Mouse (Mus musculus) kidney, adult 2 months (tissue): ENCODE data around the gene Tubb2a.

Experiments
- CTCF ChIP-seq: fragments of 200-500 bp; conservative IDR thresholded peaks from 2 replicates; pipeline ENCODE4 v1.5.1; 2011; ENCODE audit warnings: low read depth, mild to moderate bottlenecking, control low read depth, low read length, moderate library complexity, mixed read lengths; ENCODE audit not compliant: insufficient read depth, insufficient read length
- POLR2A ChIP-seq: fragments of 200-500 bp; IDR thresholded peaks from one replicate; pipeline ENCODE4 v1.6.1; 2011; ENCODE audit warnings: low read depth, low read length, control low read depth

DNA sequence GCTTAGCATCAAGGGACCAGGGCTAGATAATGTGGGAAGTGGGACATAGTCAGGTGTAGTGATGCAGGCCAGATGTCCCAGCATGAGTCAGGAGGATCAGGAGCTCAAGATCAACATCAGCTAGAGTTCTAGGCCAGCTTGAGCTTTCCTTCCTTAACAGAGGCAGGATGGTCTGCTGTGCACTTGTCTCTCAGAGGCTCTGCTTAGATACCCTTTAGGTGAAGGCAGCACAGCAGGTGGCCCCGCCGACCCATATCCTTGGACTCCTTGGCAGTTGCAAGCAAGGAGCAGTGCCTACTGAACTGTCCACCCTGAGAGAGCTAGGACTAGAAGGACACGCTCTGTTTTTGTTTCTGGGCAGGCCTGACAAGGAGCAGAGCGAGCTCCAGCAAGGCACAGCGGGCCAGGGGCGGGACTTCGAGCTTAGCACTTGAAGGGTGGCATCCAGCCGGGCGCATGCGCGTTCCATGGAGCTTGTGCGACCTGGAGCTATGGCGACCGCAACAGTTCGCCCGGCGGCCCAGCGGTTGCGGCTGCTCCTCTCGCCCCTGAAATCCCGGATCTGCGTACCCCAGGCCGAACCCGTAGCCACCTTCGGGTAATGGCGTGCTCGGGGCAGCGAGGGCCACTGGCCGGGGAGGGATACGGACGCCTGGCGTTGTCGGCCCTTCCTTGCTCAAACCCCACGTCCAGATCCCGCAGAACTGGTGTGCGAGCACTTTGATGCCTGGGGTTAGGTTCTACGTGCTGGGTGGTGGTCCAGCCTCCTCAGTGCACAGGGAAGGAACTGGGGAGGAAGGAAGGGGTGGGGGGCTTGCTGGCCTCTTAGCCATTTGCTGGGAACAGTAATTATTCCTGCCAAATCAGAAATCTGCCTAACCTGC is 40.4 kb downstream of the Tubb2a start, which contains the start of gene Bphl:
- TF ChIP-seq CTCF (no peak), POLR2A (peak; percentile 76)
